Mouse (Mus musculus) hematopoietic stem cell, adult 5-6 weeks (primary cell): ENCODE results near the gene Dpyd. TPM values are rescaled to one million over a fixed set of nuclear protein-coding genes. Genes with fewer than 3 reads are reported as not detected.

ENCODE experiments used
- ATAC-seq, 2 experiments: fragments of 125-278 bp in 1 of 2; replicated peaks in 1 of 2; 2 replicates each; pipeline ENCODE4 v1.8.0; 2016 to 2017; ENCODE audit warnings: inconsistent platforms in 2 of 2, mild to moderate bottlenecking in 2 of 2, moderate number of reproducible peaks in 2 of 2, low read depth in 1 of 2, moderate TSS enrichment in 1 of 2; ENCODE audit not compliant: low FRiP score in 2 of 2, poor library complexity in 2 of 2, severe bottlenecking in 2 of 2, insufficient read depth in 1 of 2, low TSS enrichment in 1 of 2
- total RNA-seq: library from RNA; stranded (forward); fragments of 172-1452, 232-1000 nt; gene quantifications from 2 replicates; pipeline ENCODE4 v1.2.3, GENCODE M21; 2017

Gene Dpyd
- total RNA-seq, 1 experiment from 2014 or later = not detected

DNA sequence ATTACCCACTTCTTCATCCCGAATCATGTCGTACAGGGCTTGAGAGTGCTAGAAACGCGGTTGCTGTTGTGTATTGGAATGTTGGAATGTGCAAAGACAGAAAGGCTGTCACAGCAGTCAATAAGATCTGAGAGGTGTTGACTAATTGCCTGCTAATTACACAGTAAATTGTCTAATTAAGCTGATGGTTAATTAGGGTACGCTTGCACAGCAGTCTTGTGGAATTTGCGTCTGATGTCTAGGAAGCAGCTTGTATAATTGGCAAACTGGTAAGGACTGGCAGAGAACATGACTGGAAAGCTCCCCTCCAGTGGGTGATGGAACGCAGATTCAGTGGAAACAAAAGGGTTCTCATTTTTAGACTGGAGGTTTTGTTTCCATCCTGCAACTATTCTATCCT is 459.3 kb downstream of the Dpyd start:
- ATAC-seq = no peak

DNA sequence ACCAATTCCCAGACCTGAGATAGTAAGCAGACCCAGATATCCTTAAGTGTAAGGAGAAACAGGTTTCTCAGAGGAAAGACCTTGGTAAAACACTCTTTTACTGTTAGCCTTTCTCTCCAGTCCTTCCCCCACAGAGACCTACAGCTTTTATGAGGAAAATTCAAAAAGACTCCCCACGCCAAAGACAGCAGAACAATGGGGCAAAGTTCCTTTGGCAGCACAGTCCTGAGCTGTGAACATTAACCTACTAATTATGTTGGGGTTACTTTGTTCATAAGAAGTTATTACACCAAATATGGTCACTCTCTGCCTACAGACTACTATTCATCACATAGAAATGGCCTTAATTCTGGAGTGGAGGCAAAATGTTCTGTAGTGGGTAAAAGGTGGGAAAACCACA is 480.7 kb downstream of the Dpyd start:
- ATAC-seq = no peak

DNA sequence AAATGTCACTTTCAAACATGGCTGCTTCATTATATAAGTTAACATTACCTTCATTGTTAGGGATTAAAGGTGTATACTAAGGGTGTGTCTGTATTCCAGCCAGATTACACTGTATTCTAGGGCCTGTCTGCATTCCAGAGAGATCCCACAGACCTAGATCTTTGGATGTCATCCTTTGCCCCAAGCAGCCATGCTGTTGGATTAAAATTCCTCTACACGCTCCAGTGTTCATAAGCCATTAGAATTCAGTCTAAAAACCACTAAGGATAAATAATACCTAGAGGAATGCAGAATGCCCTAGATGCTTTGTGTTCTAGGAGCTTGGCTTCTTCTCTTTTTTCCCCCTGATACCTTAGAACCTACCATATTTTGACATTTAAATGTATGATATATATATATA is 494.2 kb downstream of the Dpyd start:
- no peak for ATAC-seq

DNA sequence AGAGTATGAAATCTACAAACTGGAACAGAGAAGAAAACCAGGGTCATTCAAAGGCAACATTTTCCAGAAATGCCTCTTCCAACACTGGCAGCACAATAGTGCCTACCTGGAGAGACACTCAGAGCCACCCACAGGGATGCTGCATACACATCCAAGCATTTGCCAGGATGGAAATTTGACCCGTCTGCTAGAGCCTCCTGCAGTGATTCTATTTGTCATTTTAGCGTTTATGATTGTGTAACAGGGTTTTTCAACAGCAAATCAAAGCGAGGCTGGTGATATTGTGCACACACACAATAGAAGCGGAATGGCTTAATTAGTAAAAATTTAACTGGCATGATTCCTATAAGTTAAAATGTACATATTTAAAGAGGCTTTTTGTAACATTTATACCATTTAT is 501.3 kb downstream of the Dpyd start:
- no peak for ATAC-seq

DNA sequence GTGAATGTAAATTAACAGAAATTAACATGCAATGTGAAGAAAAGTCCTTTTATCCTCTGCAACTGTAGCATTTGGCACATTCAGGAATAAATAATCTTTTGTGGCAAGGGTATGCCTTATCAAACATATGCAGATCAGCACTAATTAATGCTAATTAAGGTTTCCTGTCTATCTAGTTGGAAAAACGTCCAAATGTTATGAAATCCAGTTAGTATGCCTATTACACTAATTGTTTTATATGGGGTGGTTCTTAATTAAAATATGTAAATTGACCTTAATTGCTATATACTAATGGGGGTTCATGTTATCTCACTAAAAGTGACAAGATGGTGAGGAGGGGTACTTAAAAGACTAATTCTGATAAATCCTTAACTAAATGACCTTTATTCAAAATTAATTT is 501.7 kb downstream of the Dpyd start:
- no peak for ATAC-seq

DNA sequence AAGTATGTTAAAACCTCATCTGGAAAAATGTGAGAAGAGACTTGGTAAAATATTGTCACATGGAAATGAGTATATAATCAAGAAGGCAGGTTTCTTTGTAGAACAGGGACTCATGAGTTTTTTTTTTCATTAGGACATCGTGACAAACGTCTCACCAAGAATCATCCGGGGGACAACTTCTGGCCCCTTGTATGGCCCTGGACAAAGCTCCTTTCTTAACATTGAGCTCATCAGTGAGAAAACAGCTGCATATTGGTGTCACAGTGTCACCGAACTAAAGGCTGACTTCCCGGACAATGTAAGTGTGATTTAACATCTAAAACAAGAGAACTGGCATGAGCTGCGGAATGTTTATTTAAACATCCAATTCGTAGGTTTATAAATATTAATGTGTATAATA is 502.8 kb downstream of the Dpyd start:
- no peak for ATAC-seq

DNA sequence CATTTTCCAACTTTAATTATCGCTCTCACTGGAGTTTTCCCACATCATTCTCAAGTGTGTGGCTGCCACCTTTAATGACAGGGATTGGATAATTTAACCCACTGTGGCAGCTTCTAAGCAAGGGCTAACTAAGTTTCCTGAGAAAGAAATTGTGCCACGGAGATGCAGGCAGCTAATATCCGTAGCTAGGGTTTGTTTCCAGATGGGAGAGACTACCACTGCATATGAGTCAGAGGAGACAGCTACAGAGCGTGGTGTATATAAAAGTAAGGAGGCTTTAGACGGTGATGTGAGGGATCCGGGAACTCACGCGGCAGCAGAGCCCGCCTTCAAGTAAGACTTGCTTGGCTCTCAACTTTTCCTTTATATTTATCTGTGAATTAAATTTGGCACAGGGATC is 505.3 kb downstream of the Dpyd start:
- no peak for ATAC-seq

DNA sequence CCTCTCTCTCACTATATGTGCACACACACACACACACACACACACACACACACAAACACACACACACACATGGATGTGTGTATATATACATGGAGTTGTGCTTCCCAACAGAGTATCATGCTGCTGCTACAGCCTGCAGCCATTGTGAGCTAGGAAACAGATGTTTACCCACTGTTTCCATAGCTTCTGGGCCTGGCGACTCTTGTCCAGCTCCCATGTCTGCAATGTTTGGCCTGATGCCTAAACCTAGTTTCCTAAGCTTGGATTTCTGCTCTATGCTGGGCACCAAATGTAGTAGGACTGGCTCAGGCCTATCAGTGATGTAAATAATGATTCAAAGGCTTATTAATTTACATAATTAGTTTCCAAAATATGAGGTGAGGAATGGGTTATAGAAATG is 524.7 kb downstream of the Dpyd start:
- no peak for ATAC-seq

DNA sequence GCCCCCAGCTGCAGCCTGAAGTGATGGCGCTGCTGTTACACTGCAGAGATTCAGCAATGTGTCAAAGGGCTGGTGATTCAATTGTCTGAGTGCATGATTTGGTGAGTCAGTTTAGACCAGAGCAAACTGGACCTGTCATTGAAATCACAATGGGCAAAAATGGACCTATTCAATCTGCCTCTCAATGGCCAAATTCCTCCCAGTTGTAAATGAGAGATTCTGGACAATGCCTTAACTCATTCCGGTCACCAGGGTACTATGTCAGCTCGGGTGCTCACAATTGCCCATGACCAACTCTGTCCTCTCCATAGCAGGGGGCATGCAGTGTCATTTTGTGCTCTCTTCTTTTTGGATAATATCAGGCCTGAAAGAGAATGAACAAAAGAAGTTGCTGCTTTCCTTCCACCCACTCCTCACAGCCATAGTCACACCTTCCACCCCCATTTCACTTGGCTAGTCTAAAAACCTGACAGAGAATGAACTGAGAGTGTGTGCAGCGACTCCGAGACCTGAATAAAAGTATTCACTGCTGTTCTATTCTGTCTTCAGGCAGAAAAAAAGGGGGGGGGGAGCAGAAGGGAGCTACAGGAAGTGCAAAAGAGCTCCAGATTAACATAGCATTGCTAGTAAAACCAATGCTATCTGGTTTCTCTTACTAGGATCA is 533.4 kb downstream of the Dpyd start:
- ATAC-seq = no peak

DNA sequence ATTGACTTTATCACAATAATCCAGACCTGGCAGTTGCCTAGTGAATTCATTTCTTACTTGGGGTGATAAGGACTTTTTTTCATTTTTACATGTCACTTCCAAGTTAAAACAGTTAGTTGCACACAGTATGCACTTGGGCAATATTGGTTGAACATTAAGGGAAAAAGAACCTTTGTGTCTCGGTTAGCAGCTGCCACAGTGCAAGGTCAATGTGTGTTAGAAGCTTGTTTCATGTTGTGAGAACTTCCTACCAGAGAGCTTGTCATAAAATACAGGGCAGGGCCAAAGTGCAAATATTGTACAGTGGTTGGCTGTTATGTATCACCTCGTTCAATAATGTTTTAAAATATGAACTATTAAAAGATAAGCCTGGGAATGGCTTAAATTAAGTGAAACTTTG is 564.1 kb downstream of the Dpyd start:
- no peak for ATAC-seq

DNA sequence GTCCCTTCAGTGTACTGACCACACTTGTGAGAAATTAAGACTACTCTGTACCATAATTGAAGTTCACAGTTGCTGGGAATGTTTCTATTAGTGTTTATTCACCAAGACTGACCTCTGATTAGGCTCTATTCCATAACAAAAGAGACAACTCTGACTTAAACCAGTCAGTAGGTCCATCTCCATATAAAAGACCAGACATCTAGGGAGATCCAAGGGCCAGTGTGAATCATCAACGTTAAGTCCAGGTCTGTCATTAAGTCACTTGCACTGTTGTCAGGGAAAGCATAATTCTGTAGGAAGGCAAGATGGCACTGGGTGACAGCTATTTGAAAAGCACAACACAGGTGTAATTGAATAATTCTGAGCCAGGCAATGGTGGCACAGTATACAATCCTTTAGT is 566.1 kb downstream of the Dpyd start:
- no peak for ATAC-seq

DNA sequence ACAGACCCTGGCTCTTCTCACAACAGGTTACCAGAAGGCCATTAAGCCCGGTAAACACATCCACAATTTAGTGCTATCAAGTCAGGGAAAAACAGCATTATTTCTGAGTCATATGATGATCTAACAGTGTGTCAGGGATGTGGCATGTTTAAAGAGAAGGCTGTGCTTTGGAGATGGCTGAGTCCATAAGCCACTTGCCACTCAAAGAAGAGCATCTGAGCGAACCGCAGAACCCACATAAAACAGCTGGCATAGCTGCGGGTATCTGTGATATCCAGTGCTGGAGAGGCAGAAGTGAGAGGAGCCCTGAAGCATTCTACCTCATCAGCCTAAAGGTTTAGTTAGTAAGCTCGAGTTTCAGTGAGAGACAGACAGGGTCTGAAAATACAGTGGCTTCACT is 581.1 kb downstream of the Dpyd start:
- no peak for ATAC-seq

DNA sequence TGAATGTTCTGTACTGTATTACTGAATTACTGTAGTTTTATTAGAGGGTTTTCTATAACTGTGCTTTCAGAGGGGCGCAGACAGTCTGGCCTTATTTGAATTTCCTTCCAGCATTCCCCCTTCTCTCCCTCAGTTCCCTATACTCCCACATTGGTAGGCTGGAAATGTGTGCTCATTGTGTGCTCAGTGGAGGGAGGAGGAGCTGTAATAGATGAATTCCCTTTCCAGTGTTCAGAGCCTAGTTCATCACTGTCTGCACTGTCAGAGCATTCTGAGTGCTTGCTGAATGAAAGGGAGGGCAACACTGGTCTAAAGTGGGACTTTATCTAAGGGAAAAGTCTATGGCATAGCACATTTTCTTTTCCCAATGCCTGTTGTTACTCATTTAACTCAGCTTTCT is 582.9 kb downstream of the Dpyd start:
- ATAC-seq = no peak

DNA sequence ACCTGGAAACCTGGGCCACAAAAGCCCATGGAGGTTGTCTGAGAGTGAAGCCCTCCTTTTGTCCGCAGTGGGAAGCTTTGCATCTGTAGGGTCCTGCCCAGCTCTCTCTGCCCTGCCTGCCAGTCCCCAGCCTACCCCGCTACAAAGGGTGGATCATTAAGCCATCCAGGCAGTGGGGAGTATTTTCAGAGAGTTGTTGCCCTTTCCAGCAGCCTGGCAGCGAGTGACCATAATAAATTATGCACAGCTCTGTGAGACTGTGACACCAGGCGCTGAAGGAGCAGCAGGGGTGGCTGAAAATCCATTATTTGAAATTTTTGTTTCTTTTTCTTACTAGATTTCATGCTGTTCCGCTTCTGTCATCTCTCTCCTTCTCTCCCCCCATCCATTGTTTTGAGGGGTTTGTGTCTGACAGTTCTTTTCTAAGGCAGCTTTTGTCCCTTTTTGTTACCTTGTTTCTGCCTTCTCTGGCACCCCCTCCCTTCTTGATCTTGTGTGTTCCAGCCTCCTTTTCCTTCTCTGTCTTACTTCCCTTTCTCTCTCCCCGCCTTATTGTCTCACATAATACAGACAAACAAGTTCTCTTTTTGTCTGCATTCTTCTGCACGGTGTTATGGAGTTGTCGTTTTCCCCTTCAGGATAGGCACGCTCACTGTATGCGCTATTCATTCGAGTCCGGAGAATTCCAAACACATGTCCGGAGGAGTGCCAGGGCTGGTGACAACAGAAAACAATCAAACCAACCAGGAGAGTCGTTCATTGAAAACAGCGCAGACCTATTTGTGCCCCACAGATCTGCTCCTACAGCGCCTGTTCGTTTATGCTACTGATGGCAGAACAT is 592.9 kb downstream of the Dpyd start:
- ATAC-seq = no peak

DNA sequence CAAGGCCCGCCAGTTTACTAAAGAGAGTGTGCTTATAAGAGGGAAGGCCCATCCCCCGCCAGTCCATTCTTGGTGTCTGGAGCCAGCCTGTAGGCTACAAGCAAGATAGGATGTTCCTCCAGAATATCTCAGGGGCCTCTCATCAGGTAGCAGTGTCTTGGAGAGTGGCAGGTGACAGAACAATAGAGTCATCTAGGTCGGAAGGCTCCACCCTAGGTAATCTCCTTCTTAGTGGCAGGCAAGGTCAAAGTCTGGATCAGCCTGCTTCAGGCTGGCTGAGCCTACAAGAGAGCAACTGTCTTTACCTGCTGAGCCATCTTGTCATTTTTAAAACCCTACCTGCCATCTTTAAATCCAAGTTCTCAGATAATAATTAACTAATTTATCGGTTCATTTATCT is 596.7 kb downstream of the Dpyd start:
- ATAC-seq = no peak

DNA sequence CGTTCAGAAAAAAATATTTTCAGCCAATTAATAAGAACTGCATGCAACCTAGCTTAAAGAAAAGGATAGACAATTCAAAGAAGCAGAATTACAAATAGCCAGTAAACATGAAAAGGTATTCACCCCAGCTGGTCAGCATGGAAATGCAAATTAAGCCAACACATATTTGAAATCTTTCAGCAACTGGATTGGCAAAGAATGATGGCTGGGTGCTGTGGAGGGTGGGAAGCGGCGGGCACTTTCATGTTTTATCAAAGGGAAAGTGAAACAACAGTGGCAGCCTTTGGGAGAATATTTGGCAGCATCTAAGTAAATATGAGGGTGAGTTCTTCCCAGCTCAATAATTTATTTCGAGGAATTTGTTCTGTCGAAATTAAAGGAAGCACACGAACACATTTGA is 603.8 kb downstream of the Dpyd start:
- ATAC-seq = no peak

DNA sequence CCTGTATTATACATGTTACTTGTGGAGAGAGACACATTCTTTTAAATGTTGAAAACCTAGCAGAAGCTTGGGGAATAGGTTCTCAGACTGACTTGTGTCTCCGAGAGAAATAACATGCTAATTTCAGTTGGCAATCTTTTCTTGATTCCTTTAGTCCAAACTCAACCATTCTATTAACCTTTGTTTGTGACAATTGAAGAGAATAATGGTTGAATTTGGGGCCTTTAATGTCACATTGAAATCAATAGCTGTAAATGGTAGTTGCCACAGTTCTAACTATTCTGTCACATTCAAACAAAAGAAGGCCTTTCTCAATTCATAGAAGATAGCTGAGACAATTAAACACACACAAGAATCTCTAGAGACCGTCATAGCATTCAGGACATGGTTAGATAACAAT is 606.2 kb downstream of the Dpyd start:
- no peak for ATAC-seq

DNA sequence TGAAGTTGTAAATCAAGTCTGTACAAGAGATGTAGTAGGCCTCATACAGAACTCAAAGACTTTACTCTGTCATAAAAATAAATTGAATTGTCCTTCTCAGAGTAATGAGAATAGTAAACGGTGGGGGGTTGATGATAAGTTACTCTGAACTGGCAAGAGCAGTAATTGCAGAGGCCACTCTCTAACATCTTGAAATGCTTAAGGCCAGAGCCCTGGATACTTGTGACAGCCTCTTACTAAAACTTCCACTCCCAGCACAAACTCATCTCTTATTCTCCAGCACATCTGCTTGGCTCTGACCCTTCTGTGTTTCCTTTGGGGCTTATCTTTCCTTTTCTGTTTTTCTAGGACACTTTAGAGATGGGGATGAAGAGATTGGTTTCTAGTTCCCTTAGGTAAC is 606.7 kb downstream of the Dpyd start:
- ATAC-seq = no peak

DNA sequence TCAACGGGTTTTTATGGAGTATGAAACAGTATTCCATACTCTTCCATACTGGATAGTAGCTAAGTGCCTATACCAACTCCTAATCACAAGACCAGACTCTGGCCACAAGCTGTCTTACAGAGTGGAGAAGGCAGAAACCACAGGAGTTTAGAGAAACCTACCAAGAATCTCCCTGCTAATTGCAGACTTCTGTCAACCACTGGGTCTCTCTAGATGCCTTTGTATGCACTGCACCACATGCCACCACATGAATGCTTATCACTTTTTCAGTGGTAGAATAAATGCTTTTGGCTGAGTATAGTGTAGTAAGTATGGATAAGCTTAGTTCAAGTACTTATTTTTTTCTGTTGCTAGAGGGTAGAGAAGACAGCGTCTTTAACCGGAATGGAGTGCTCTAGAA is 621.3 kb downstream of the Dpyd start:
- ATAC-seq = no peak
